Mouse (Mus musculus) yolk sac, embryonic 10.5 days (tissue): ENCODE data around the gene Cfap54.

ENCODE experiments used
- DNase-seq: peaks from one replicate; pipeline ENCODE4 v3.0.0-alpha.2; 2017; ENCODE audit warnings: low spot score

The Cfap54 gene

DNA sequence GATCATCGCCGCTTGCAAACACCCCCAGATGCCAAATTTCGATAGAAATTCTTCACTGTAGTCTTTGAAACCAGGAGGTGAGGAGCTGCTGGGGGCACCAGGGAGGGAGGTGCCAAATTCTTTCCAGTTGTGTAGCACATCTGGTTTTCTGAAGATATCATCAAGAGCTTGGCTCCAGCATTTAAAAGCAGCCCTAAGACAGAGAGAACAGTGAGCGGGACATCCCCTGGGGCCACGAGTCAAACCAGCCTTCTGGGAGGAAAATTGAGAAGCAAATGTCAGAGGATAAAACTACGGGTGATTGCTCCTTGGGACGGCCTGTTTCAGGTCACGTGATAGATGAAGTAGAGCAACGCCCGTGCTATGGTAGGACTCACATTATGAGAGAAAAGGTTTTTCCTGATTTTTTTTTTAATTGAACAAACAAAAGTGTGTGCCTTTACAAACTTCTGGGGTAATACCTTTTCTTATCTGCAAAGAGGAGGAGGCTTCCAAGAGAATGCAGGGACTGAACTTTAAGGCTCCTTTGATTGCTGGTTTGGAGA, 143.6 kb downstream of the Cfap54 start:
- DNase-seq: no peak

DNA sequence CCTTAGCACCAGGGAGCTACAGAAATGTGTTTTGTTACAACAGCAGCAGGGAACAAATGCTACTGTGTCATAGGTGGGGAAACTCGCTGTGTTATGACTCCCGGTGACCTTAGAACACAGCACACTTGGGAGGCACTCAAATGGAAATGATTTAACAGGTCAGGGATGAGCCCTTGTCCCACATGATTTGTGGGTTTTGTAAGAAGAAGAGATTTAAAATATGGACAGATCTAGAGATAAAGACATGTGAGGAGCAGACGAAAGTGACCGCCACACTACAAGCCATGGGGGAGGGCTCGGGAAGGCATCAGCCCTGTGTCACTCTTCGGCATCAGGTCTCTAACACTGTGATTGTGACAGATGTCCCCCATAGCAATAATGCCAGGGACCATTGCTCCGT, 144.3 kb downstream of the Cfap54 start:
- no peak for DNase-seq

DNA sequence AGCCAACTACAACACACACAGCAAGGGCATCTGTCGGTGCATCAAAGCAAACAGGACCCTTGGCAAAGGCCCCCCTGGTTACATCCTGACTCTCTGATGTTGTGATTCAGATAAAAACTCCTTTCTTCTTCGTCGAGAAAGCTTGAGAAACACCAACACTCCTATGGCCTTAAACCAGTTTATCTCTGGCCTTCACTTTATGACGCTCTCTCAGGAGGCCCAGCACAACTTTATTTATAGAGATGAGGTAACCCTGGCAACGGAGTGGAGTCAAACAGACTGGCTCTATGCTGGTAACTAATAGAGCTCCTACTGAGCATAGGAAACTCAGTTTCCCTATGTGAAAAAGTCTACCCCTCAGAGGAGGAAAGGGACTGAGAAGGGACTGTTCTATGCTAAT, 146.9 kb downstream of the Cfap54 start:
- DNase-seq: no peak

DNA sequence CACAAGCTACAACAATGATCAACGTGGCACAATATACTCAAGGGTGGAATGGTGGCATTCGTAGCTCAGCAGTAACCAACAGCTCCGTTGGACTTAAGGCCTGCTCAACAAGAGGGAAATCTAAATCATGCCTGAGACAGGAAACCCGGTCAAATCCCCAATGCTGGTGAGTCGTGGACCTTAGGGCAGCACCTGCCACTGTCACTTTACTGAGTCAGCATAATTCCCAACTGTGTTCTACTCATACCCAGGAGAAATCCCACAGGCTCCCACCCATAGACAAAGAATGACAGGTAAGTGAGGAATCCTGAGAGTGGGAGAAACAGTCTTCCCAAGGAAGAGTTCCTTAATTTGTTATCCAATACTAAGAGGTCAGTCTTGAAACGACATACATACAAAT, 147.8 kb downstream of the Cfap54 start:
- DNase-seq: no peak

DNA sequence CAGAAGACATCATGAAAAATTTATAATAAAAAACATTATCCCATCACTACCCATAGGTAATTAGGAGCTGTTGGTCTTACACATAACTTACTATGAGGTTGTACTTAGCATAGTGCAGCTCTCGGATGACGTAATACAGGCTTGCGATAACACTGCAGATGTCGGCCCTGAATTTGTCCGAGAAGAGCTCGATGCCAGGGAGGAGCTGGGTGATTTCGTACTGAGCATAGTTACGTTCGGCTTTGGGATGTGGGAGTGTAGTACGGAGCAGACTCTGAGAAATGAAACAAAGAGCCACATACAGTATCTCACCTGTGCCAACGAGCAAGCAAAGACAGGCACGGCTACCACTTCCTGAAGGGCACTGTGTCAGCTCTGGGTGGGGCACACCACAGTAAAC, 149.0 kb downstream of the Cfap54 start:
- no peak for DNase-seq

DNA sequence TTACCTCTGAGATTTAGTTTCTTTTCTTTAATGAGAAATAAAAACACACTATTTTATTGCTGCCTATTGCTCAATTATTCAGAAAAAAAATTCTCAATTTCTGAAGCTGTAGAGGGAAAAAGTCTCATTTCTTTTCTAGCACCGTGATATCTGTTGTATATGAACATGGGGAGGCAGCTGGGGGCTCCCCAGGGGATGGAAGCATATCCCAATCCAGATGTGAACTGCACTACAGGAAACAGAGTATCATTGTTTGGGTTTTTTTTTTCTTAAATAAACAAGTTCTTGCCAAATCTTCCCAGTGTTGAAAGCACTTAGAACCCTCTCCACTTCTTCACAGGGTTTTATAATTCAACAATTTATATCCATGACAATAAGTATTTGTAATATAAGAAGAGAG, 151.4 kb downstream of the Cfap54 start:
- no peak for DNase-seq

DNA sequence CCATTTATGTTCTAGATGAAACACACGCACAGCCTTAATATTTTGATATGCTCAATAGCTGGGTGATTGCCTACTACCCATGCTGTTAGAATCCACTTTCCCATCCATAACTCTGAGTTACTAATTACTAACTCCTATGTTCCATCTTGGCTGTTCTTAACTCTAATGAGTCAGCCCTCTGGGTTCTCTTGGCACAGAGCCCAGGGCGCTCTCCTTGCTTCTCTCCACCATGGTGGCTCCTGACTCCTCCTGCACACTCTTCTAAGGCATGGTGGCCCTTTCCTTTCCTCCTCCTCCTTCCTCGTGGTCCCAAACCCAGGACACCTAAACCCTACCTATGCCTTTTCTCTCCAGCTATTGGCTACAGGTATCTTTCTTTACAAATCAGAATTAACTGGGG, 153.2 kb downstream of the Cfap54 start:
- no peak for DNase-seq

DNA sequence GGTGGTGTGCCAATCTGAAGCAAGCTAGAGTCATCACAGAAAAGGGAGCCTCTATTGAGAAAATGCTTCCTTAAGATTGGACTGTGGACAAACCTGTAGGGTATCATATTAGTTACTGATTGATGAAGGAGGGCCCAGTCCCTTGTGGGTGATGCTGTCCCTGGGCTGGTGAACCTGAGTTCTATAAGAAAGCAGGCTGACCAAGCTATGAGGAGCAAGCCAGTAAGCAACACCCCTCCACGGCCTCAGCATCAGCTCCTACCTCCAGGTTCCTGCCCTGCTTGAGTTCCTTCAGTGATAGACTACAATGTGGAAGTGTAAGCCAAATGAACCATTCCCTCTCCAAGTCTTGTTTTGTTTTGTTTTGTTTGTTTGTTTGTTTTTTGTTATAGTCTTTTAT, 162.9 kb downstream of the Cfap54 start:
- no peak for DNase-seq

DNA sequence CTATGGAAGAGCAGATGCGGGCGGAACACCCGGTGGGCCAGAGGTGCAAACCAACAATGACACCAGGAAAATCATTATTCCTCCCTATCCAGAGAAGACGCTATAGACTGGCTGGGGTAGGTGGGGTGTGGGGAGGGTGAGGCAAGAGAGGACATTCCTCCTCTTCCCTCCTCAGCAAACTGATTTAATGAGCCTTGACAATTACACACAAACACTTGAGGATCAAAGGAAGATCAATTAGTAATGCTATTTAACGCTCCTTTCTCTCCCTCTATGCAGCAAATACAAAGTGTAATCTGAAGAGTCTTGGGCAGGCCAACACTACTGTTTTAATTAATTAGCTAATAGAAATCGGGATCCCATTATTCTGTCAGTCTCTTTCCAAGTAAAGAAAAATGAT, 174.2 kb downstream of the Cfap54 start:
- DNase-seq: no peak

DNA sequence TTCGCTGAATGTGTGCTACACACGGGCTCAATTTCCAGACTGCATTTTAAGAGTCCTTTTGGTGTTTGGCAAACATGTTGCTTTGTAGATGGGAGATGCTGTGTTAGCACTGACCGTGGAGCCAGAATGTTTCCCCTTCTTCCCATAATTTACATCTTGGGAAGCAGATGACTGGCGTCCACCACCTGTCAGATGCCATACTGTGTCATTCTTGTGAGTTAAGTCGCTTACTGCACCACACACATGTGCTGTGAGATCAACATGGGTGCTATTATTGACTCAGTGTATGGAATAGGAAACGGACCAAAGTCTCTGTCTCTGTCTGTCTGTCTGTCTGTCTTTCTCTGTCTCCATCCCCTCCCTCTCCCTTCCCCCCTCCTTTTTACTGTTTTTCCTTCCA, 193.0 kb downstream of the Cfap54 start:
- DNase-seq: no peak

DNA sequence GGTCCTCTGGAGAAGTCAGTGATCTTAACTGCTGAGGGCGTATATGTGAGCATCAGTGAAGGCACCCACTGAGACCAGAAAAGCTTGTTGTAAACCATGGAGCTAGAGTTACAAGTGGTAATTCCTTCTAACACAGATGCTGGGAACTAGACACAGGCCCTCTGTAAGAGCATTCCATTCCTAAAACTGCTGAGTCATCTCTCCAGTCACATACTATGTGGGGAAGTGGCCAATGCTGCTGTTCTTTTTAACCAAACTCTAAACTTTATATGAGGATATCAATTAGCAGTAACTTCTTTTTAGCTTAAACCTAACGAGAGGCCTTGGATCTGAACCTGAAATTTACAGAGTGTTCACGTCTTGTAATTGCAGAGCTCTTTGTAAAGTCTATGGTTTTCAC, 203.4 kb downstream of the Cfap54 start:
- DNase-seq: no peak

DNA sequence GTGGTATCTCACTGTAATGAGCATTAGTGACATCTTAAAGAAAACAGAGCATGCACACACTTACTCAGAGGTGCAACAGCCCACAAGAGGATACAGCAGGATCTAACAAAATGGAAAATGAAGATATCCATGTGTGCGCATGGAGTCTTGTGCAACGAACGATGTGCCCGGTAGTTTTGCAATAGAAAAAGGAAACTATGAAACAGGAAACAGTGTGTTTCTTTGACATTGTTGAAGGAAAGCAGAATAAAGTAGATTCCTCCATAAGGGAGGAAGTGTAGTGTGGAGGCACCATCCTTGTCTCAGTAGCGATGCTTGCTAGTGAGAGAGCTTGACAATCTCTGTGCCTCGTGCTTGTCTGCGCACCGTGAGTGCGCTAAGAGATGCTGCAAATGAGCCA, 240.4 kb downstream of the Cfap54 start:
- no peak for DNase-seq

DNA sequence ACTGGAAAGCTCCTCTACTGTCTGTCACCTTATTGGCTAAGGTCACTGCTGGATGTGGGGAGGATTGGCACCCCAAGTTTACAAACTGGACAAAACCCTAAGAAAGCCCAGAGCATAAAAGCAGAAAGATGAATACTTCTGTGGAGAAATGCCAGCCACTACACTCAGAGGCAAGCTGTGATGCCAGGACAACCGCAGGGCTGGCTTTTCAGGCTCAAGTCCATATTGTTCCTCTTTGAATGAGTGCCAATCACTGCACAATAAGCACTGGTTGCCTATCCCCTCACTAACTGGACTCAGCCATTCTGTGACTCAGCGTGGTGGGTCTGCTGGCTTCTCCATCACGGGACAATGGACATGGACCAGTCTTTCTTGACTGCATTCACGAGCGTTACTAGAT, 243.8 kb downstream of the Cfap54 start:
- DNase-seq: no peak

DNA sequence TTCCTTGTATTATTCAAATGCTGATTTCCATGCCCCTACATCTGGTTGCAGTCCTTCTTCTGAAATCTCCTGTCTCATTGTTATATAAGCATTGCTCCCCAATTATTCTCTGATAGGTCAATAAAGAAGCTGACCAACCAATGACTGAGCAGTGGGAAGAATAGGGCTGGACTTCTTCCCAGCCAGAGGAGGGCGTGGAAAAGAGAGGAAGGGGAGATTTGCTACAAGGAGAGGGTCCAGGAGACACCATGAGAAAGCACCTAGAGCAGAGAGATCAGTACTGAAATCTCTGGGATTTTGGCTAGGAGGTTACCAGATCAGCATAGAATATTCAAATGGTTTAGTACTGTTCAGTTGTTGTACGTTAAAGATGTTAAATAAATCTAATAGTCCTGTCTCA, 244.4 kb downstream of the Cfap54 start:
- no peak for DNase-seq

DNA sequence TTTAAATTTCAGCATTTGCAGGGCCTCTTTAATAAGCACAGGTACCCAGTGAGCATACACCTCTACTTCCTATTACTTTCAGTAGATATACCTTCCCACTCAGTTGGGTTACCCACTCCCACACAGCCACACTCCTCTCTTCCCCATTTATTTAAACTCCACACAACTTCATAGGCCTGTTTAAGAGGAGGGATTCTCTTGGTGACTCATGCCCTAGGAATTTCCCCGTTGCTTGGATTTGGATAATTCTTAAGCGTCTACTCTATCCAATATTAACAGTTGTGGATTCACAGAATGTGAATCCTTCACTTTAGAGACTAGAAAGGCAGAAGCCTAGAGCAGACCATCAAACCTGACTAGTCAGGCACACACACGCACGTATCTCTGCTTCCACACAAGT, 259.9 kb downstream of the Cfap54 start:
- DNase-seq: no peak

DNA sequence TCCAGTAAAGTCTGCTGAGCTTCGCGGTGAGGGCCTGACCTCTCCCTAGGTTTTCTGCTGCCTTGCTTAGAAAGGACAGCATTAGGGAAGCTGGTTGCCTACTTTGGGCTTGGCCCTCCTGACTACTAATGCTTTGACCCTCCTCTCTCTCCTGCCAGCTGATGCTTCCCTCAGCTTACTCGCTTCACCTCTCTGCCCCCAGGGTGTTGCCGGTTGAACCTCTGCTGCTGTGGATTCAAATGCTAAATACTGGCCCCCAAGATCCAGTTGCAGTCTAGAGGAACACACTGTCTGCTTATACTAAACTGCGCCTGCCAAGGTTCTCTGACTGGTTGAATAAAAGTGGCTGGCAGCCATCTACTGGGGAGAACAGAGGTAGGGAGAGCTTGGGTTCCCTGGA, 263.2 kb downstream of the Cfap54 start:
- no peak for DNase-seq

DNA sequence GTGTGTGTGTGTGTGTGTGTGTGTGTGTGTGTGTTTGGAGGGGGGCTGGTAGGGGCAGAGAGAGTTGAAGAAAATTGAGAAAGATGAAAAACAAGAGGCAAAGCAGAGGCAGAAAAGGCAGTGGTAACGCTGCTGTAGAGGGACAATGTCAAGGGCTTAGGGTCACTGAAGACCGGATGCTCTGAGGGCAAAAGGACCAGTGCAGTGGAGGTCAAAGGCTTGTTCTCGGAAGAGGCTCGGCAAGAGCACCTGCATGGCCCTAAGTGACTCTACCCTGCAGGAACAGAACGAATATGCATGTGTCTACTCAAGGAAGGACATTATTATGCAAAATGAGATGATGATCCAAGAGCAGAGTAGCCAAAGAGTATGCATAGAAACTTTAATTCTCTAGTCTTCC, 264.5 kb downstream of the Cfap54 start:
- DNase-seq: no peak

DNA sequence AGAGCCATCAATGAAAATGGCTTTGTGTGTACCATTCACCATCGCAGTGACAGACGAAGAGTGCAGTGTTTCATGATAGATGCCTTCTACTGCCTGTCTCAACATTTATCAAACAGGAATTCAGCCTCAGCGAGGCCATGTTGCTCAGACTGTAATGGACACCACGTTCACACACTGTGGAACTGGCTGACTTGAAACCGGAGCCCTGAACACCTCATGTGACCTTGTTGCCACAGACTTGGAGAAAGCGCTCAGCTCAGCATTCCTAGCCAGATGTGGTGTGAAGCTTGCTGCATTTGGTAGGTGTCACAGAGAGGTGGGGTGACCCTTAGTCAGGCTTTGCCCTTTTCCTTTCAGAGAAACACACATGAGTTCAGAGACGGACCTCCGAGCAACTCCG, 270.5 kb downstream of the Cfap54 start:
- no peak for DNase-seq

DNA sequence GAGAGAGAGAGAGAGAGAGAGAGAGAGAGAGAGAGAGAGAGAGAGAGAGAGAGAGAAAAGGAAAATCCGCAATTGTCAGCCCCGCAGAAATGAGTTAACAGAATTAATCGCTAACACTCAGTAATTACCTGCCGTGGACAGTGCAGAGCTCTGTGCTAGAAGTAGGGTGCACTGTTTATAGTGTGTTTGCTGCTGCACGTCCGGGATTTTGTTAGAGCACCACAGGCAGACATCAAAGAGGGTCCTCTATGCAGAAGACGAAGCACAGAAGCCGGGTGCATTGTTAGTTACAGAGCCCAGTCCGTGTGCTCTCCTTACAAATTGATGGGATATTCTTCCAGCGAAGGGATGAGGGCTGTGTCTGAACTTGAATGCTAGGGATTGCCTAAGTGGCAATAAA, 289.5 kb downstream of the Cfap54 start:
- no peak for DNase-seq

DNA sequence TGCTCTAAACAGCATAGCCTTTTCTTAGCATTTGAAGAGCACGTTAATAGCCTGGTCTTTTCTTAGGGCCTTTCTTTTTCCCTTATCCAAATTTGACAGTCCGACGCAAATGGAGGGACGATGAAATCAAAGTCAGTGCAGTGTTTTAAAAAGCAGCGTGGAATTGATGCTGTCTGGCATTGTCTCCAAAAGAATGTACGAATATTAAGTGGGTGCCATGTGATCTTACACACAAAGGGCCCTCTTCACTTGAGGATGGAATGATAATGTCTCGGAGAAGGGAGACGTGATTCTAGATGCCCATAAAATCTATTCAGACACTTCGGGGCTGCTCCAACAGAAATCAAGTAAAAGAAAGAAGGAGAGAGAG, 289.9 kb downstream of the Cfap54 start:
- no peak for DNase-seq

DNA sequence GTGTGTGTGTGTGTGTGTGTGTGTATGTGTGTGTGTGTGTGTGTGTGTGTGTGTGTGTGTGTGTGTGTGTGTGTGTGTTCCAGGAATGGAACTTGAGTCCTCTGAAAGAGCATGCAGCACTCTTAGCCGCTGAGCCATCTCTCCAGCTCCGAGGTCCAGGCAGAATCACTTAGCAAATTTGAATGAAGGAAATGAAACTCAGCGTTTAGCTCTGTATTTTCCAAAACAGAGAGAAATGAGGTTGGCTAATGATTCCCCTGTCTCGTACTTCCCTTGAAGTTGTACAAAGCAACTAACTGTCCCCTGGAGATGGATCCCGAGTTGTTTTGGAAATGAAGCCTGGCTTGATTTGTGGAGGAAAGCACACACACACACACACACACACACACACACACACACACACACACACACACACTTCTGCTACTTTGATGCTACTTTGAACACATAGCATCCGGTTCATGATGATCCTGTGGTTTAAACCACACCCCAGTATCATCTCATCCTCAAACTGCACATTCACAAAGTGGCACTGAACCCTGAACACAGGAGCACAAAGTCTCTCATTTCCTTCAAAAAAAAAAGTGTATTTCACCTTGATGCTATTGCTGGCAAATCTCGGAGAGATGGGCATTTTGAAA, 290.4 kb downstream of the Cfap54 start:
- DNase-seq: no peak

DNA sequence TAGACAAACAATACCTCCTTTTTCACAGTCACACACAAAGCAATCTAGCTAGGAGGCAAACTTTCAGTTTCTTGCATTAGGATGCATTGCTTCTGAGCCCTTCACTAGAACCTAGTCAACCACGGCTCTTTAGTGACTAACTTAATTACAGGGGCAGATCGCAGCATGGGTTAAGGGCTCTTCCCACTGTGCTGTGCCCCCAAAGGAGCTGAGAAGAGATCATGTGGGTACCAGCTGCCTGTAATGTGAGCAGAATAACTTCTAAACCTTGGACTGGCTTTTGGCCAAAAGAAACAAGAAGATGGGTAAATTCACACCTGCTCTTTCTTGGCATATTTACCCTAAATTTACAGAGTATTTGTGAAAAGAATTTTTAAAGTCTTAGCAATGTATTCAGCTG, 291.2 kb downstream of the Cfap54 start:
- DNase-seq: no peak

DNA sequence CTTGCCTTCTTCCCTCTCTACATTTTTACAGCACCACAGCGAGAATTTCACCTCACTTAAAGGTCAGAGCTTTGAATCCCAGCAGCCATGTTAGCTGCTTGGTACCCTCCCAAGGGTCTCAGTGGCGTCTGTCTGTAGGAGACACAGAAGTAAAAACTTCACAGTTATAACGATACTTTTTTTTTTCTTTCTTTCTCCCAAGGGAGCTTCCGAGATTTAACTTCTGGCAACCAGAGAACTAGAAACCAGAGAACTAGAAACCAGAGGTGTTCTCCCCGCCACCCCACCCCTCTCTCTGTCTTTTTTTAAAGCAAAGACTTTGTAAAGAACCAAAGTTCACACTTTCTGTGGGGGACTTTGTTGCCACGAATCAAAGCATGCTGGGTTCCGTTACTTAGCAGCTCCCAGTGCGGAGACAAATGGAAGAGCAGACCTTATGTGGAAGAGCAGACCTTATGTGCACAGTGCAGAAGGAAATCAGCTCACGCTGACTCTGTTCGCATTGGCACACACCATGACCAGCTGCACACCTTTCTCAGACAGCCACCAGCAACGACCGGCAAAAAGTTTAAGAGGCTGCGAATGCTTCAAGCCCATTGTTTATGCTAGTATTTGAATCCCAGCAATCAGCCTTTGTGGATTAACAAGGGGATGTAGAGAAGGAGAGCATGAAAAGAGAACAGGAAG, 292.9 kb downstream of the Cfap54 start:
- DNase-seq: no peak

DNA sequence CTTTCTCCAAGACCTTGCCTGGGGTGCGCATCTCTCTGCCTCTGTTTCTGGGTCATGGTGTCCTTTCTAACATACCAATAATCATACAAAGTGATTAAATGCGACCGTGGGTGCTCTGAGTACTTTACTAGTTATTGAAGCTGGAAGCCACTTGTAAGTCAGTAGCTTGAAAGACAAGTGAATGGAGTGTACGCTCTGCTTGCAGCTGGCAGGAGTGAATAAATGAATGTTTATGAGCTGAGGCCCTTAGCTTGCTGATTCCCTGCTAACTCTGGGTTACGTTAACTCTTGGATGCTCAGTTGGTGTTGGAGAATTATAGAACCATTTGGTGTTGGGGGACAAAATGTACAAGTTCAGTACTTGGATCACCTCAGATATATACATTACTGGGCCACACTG, 298.7 kb downstream of the Cfap54 start:
- DNase-seq: no peak
